Mouse (Mus musculus) embryo, embryonic 10 days (tissue): ENCODE data around the gene Fanci.

ENCODE experiments used
- DNase-seq: peaks from one replicate; pipeline ENCODE4 v3.0.0-alpha.2; 2015; ENCODE audit warnings: low spot score

The Fanci gene

DNA sequence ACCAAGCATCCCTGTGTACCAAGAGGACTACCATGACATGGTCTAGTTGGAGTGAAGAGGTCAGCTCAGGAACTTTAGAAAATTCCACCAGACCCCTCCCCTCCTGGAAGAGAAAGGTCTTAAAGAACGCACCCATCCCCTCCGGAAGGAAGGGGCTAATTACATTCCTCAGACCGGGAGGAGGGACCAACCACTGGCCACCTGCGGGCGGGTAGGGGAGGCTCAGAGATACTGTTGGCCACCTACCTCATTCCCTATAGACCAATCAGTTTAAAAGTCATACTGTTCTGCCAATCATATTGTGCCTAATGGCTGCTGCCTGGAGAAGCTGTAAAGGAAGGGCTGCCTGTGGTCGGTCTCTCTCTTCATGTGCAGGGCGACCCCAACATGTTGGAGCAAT is 3.7 kb upstream of the Fanci start:
- no peak for DNase-seq

GRCm38 (mm10) chr7:79388671-79389206 is 3.0 kb upstream of the Fanci start:
- DNase-seq = peak; percentile 44

- DNase-seq = no peak
Observed at GRCm38 (mm10) chr7:79390141-79390708, 1.5 kb upstream of the Fanci start.

GRCm38 (mm10) chr7:79391471-79391870 is 258 bp upstream of the Fanci start:
- peak; percentile 39 for DNase-seq

GRCm38 (mm10) chr7:79392860-79393513 is 1.3 kb downstream of the Fanci start:
- DNase-seq = peak; percentile 42

GRCm38 (mm10) chr7:79393924-79394323 is 2.2 kb downstream of the Fanci start:
- no peak for DNase-seq

DNA sequence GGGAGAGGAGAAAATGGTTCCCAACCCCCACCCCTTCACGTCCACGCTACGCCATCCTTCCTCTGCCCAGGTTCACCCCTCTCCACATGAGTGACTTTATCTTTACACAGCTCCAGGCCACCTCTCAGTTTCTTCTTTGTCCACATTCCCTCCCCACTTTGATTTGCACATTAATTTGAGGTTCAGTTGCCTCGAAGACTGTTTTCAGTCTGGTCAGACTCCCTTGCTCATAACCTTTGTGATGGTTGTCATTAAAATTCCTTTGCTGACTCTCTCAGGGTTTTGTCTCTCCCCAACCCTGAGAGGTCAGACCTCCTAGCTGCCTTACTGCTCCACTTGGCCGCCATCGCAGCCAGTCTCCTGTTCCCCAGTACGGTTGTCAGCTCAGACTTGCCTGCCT is 2.9 kb downstream of the Fanci start:
- no peak for DNase-seq

DNA sequence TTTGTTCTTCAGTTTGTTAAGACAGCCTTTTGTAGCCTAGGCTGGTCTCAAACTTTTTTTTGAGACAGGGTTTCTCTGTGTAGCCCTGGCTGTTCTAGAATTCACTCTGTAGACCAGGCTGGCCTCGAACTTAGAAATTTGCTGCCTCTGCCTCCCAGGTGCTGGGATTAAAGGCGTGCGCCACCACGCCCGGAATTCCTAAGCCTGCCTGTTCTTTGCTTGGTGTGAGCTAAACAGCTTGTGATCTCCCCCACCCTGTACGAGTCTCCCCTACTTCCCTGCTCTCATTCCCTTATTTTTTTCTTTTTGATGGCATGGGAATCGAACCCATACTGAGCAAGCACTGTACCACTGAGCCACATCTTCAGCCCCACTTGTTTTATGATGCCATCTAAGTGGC is 3.5 kb downstream of the Fanci start:
- no peak for DNase-seq

DNA sequence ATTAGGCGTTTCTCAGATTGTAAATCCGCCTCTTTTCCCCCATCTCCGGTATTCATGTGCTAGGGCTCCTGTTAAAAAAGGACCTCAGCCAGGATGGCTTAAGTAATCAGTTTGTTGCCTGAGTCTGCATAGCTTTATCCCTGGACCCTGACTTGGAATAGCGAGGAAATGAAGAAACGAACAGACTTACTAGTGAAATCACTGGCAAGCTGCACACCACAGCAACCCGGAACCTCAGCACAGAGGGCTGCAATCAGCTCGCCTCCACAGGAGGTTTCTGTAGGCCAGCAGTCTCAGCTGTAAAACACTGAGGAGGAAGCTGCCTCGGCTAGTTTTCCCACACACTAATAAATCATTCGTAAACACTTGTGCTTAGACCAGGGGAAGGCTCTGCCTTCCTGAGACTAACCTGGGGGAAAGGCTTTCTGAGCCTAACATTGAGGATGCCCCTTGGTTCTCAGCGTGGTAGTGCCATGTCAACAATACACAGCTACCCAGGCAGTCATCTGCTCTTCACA is 5.8 kb downstream of the Fanci start:
- no peak for DNase-seq

- DNase-seq = no peak
Observed at GRCm38 (mm10) chr7:79398426-79398825, 6.7 kb downstream of the Fanci start.

DNA sequence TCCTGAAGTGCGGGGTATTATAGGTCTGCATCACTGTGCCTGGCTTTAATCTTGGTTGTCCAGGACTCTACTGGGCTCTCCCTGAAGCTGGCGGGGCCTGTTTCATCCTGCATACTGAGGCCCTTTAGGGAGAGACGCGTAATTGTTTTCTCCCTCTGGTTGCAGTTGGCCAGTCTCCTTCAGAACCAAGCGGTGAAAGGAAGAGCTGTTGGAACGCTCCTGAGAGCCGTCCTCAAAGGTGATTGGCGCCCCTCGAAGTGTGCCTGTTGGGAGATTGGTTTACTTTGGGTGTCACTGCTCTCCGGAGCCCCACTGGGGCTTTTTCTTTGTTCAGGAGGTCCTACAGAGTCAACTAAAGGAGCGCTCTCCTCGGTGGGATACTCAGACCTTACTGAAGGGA is 7.2 kb downstream of the Fanci start:
- no peak for DNase-seq

DNA sequence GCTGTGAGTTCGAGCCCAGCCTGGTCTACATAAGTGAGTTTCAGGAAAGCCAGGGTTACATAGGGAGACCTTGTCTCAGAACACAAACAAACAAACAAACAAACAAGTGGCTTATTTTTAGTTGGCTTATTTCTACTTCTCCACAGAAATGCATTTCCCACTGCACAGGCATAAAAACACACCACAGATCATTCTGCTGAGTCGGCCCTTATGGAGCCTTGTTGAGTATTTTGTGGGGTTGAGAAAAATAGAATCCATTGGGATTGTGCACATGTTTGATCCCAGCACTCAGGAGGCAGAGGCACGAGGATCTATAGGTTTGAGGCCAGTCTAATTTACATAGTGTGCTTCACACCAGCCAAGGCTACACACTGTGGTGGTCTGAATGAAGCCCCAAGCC is 8.6 kb downstream of the Fanci start:
- no peak for DNase-seq

DNA sequence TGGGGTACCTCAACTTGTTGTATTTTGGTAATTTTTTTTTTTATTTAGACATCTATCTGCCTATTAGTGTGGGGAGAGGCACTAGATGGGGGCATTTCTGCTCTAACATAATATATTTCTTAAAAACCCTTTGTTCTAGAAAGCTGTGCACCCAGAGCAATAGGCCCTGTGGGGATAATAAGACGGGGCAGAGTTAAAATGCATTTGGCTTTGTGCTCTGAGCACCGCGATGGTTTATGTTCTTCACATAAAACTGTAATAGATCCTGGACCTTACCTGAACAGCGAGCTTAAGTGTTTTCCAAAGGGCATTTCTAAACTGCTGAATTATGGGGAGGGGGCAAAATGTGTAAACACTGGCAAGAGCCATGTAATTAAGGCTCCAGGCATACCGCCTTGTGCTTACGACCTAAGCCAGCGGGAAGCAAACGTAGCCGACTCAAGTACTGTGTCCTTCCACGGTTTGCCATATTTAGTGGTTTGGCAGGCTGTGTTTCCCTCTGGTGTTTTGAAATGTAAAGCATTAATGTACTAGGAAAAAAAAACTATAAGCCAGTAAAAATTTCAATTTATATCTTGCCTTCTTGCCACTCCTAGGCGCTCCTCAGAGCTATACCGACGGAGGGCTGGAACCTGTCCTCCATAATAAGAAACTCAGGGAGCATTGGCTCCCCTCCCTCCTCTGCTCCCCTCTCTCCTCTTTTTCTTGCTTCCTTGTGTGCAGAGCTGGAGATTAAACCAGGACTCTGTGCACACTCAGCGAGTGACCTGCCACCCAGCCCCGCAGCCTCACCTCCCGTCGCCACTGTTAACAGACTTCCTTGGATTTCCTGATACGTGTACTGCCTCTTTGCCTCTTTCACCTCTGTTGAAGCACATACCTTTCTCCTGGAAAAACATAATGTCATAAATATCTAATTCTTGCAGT is 23.0 kb downstream of the Fanci start:
- DNase-seq = no peak

GRCm38 (mm10) chr7:79419950-79420349 is 28.2 kb downstream of the Fanci start:
- no peak for DNase-seq

- DNase-seq = no peak
Observed at GRCm38 (mm10) chr7:79422876-79423275, 31.1 kb downstream of the Fanci start.

GRCm38 (mm10) chr7:79425804-79426203 is 34.1 kb downstream of the Fanci start:
- no peak for DNase-seq

GRCm38 (mm10) chr7:79428243-79428642 is 36.5 kb downstream of the Fanci start:
- DNase-seq = peak; percentile 17

GRCm38 (mm10) chr7:79440035-79440434 is 48.3 kb downstream of the Fanci start:
- no peak for DNase-seq

DNA sequence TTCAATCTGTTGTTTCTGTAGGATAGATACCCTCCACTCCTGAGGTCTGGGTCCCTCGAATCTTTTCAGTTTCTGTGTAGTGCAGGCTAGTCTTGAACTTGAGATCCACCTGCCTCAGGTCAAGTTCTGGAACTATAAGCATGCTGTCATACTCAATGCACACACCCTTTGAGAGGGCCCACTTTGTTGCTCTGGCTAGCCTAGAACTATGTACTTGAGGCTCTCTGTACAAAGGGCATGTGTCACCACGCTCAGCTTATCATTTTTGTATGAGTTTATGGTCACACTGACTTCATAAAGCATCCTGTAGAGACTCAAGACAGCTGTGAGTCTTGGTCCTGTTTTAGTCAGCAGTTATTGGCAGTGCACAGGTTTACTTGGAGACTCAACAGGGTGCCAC is 55.3 kb downstream of the Fanci start:
- no peak for DNase-seq

DNA sequence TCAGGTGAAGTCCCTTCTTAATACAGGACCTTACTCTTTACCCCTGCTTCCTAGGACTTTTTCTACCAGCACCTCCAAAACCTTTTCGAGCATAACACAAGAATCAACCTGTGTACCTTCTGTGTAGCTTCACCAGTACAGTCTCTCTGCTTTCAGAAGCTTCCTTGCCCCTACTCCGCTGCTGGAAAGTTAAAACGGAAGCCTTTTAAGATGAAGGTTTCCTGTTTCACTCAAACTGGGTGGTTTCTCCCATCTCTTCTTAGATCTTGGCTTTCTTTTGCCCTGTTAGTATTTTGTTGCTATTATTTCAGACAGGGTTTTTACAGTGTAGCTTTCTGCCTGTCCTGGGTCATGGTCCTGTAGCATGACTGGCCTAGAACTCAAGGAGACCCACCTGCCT is 55.8 kb downstream of the Fanci start:
- no peak for DNase-seq

DNA sequence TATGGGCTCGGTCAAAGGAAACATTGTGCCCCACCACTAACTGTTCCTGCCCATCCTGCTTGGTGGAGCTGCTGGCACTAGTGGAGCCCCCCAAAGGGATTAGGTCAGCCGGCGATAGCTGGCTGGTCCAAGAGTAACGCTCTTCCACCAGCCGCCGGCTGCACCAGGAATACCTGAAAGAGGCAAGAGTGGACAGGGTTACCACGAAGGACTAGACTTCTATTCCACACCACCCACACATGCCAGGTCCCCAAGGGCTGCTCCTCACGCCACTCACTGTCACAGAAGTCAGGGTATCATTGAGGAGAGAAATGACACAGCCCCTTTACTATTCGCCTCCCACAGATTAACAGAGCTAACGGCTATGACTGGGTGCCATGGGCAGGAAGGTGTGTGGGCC is 70.0 kb downstream of the Fanci start:
- no peak for DNase-seq

DNA sequence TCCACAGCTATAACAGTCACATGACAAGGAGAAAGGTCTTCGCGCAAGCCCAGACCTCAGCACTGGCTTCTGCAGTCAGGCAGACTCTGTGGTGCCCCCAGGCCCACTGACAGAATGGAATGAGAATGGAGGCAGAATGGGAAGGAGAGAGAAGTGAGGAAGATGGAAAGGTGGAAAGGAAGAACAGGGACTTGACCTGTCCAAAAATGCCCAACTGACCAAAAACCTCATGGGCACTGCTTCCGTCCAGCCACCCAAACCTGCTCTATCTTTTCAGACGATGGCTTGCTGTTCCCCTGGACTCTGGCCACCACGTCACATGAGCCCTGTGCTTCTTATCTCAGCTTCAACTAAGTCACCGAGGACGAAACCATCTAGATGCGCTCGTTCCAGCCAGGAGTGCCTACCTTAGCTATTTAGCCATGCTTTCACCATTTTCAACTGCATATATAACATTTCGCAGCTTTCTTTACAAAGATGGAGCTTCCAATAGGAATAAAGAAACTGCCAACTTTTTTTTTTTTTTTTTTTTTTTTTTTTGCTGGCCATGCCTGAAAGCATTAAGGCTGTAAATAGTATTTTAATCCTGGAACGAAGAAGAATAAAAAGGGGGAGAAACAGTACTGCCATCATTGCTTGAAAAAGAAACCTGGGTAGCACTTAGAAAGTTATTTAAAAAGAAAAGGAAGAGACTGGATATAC is 71.8 kb downstream of the Fanci start:
- DNase-seq = no peak
